Mouse (Mus musculus) cerebellum, adult 2 months (tissue): Measurements from ENCODE around the gene Plekhh2.

Source experiments
- CTCF ChIP-seq: fragments of 200-500 bp; IDR thresholded peaks from 2 replicates; pipeline ENCODE4 v1.5.1; 2011; ENCODE audit warnings: low read depth, mild to moderate bottlenecking, control low read depth, low read length, moderate library complexity, borderline replicate concordance; ENCODE audit not compliant: insufficient read depth
- POLR2A ChIP-seq: fragments of 200-500 bp; IDR thresholded peaks from 2 replicates; pipeline ENCODE4 v1.6.1; 2011; ENCODE audit warnings: low read length, control low read depth, borderline replicate concordance; ENCODE audit not compliant: insufficient read depth

- TF ChIP-seq POLR2A = no peak
- TF ChIP-seq CTCF = no peak
Measured at GRCm38 (mm10) chr17:84597859-84598258, 86.2 kb downstream of the Plekhh2 start.
